ENCODE assay signal across 9 mouse cellular contexts in genomic region chr5:136102099-136102820, GRCm38 (mm10). TPM values are rescaled to one million over a fixed set of nuclear protein-coding genes. Genes with fewer than 3 reads are reported as not detected.
DNase-seq lines count a peak whose midpoint lies in the region; ATAC-seq and TF ChIP-seq lines count a peak whose summit lies in the region.
"Had no signal": no experiment of that assay in that cellular context is flagged by ENCODE, and none has a peak within 500 bp of the region (broad histone marks: within the 10 kb centered on the region; RNA-seq: fewer than 3 reads in every experiment).

No protein-coding gene starts in this region.

- peak overlapping the region; percentile 8 to 56; a peak in 3 of 4 replicates for H3K4me3 ChIP-seq in ES-E14 (ENCODE audit: insufficient read depth in 1 of 2, low read depth in 1 of 2, low read length in 2 of 2, poor library complexity in 1 of 2, severe bottlenecking in 1 of 2)
- H3K4me3 ChIP-seq in forebrain, embryonic 15.5 days, result peak overlapping the region; percentile 46
- peak overlapping the region; percentile 30 for H3K4me3 ChIP-seq in hindbrain, embryonic 14.5 days (replicated peaks; ENCODE audit: low read length)

- H3K27ac ChIP-seq in ES-E14 (ENCODE audit: insufficient read depth, low read depth, low read length, poor library complexity, severe bottlenecking), result no peak overlapping the region
- H3K27ac ChIP-seq in forebrain, embryonic 15.5 days (replicated peaks), result no peak overlapping the region
- H3K27ac ChIP-seq in hindbrain, embryonic 14.5 days, result no peak overlapping the region

- no peaks in the 10 kb centered on the region for H3K9me3 ChIP-seq in ES-E14 (ENCODE audit: control insufficient read depth, insufficient read depth, low read depth, low read length)
- H3K9me3 ChIP-seq in forebrain, embryonic 15.5 days, result no peaks in the 10 kb centered on the region
- H3K9me3 ChIP-seq in hindbrain, embryonic 14.5 days (ENCODE audit: control insufficient read depth, low read length), result no peaks in the 10 kb centered on the region

- H3K4me2 ChIP-seq in forebrain, embryonic 15.5 days (replicated peaks), result peak overlapping the region; percentile 82
- peak overlapping the region; percentile 58 for H3K4me2 ChIP-seq in hindbrain, embryonic 14.5 days (replicated peaks)

- peak; percentile 91 for ATAC-seq in forebrain, embryonic 15.5 days (replicated peaks)
- peak; percentile 84 for ATAC-seq in hindbrain, embryonic 14.5 days (ENCODE audit: low FRiP score)

- peak overlapping the region; percentile 73 for H3K9ac ChIP-seq in ES-E14 (ENCODE audit: insufficient read depth, low read depth, low read length, poor library complexity, severe bottlenecking)
- H3K9ac ChIP-seq in forebrain, embryonic 15.5 days (replicated peaks), result peak overlapping the region; percentile 49
- H3K9ac ChIP-seq in hindbrain, embryonic 14.5 days, result peak overlapping the region; percentile 53

- no peaks in the 10 kb centered on the region for H3K36me3 ChIP-seq in ES-E14 (ENCODE audit: control insufficient read depth, insufficient read depth, low read length, poor library complexity, severe bottlenecking)
- no peaks in the 10 kb centered on the region for H3K36me3 ChIP-seq in forebrain, embryonic 15.5 days
- no peaks in the 10 kb centered on the region for H3K36me3 ChIP-seq in hindbrain, embryonic 14.5 days (replicated peaks; ENCODE audit: control insufficient read depth, insufficient read depth)

- in situ Hi-C loops in ES-E14 (cut with MboI; ENCODE audit: low sequenced_read_pairs in 2 of 2, unreplicated experiment in 2 of 2), result no loop called here

- peaks cover 0 to 34% of the 10 kb centered on the region in 2 experiments; a peak in 3 of 4 replicates for H3K4me1 ChIP-seq in ES-E14 (ENCODE audit: control insufficient read depth in 2 of 2, insufficient read depth in 2 of 2, low read length in 2 of 2, poor library complexity in 1 of 2)
- peaks cover 9% of the 10 kb centered on the region for H3K4me1 ChIP-seq in forebrain, embryonic 15.5 days
- H3K4me1 ChIP-seq in hindbrain, embryonic 14.5 days (replicated peaks; ENCODE audit: control insufficient read depth, insufficient read depth, low read length), result no peaks in the 10 kb centered on the region; the same call in 1 of the 2 replicates

- no peaks in the 10 kb centered on the region for H3K27me3 ChIP-seq in forebrain, embryonic 15.5 days
- no peaks in the 10 kb centered on the region for H3K27me3 ChIP-seq in hindbrain, embryonic 14.5 days (ENCODE audit: control insufficient read depth, insufficient read depth, low read length)

- peak; percentile 79 for DNase-seq in ES-E14 (ENCODE audit: low read depth, low spot score)
- peak; percentile 78 for DNase-seq in cerebellum, adult 11-12 months
- DNase-seq in hindbrain, embryonic 14.5 days (ENCODE audit: low spot score), result peak; percentile 90
- peak; percentile 71 to 80 for DNase-seq in left cerebral cortex, adult 18-20 months (ENCODE audit: low spot score in 2 of 2)
- peak; percentile 79 for DNase-seq in lung, postnatal 36 days
- peak; percentile 69 for DNase-seq in retina, postnatal 7 days (ENCODE audit: low read depth, low spot score)
- DNase-seq in thymus, postnatal 4 days, result peak; percentile 87

- WGBS in forebrain, embryonic 15.5 days, result 5% methylated on average over 41 of the region's 41 CpGs
- 9% methylated on average over 41 of the region's 41 CpGs for WGBS in hindbrain, embryonic 14.5 days

TF ChIP-seq in ES-E14, 5 proteins besides CTCF, POLR2A, EP300 and RAD21:
- TF ChIP-seq HCFC1 (IDR thresholded peaks at IDR 0.05; ENCODE audit: borderline replicate concordance, insufficient read depth, low read length), result peak; percentile 43; the same call in 1 of the 2 replicates
- TF ChIP-seq ZC3H11A (IDR thresholded peaks at IDR 0.05; ENCODE audit: borderline replicate concordance, low read depth, low read length), result no peak
- peak; percentile 26; the same call in 1 of the 2 replicates for TF ChIP-seq ZNF384 (IDR thresholded peaks at IDR 0.05; ENCODE audit: low read depth, low read length)
- TF ChIP-seq CHD2 (IDR thresholded peaks at IDR 0.05; ENCODE audit: low read depth, low read length), result no peak
- TF ChIP-seq MAFK (IDR thresholded peaks at IDR 0.05; ENCODE audit: insufficient read depth, low read depth, low read length), result peak; percentile 75; the same call in 1 of the 2 replicates
TF ChIP-seq in ES-E14: peak in this region for 3.

RNA-seq across cellular contexts. Expression of gene Polr2j, which starts 14.2 kb away (rescaled TPM):
- total RNA-seq in ES-E14 (2012; rRNA removed), result 168 and 195 TPM in 2 replicates
- 230 and 234 TPM in 2 replicates for polyA plus RNA-seq in forebrain, embryonic 15.5 days (2015; fragmentation: Nextera tagmentation; extraction: Ambion mirVana)
- polyA plus RNA-seq in hindbrain, embryonic 14.5 days (2014; fragmentation: Nextera tagmentation; extraction: Ambion mirVana), result 209 and 235 TPM in 2 replicates
- 10 to 100 TPM; 74.9 to 75.7 TPM for total RNA-seq in left cerebral cortex, adult 18-20 months (2021)

RNA-seq across cellular contexts. Expression of gene Rasa4, which starts 18.5 kb away (rescaled TPM):
- total RNA-seq in ES-E14 (2012; rRNA removed), result 17.4 and 21.7 TPM in 2 replicates
- polyA plus RNA-seq in forebrain, embryonic 15.5 days (2015; fragmentation: Nextera tagmentation; extraction: Ambion mirVana), result 6.0 and 6.3 TPM in 2 replicates
- 13.6 and 15.0 TPM in 2 replicates for polyA plus RNA-seq in hindbrain, embryonic 14.5 days (2014; fragmentation: Nextera tagmentation; extraction: Ambion mirVana)
- total RNA-seq in left cerebral cortex, adult 18-20 months (2021), result 10 to 100 TPM in 1 of 2 experiments, 1 to 10 TPM in 1; 4.8 to 10.3 TPM

RNA-seq across cellular contexts. Expression of gene Lrwd1, which starts 33.6 kb away (rescaled TPM):
- total RNA-seq in ES-E14 (2012; rRNA removed), result 74.7 and 89.7 TPM in 2 replicates
- 36.8 and 36.9 TPM in 2 replicates for polyA plus RNA-seq in forebrain, embryonic 15.5 days (2015; fragmentation: Nextera tagmentation; extraction: Ambion mirVana)
- 18.2 and 20.5 TPM in 2 replicates for polyA plus RNA-seq in hindbrain, embryonic 14.5 days (2014; fragmentation: Nextera tagmentation; extraction: Ambion mirVana)
- total RNA-seq in left cerebral cortex, adult 18-20 months (2021), result 10 to 100 TPM; 13.8 to 16.2 TPM

RNA-seq across cellular contexts. Expression of gene Alkbh4, which starts 33.7 kb away (rescaled TPM):
- 11.3 and 13.3 TPM in 2 replicates for total RNA-seq in ES-E14 (2012; rRNA removed)
- 18.4 and 19.5 TPM in 2 replicates for polyA plus RNA-seq in forebrain, embryonic 15.5 days (2015; fragmentation: Nextera tagmentation; extraction: Ambion mirVana)
- 16.7 and 17.1 TPM in 2 replicates for polyA plus RNA-seq in hindbrain, embryonic 14.5 days (2014; fragmentation: Nextera tagmentation; extraction: Ambion mirVana)
- total RNA-seq in left cerebral cortex, adult 18-20 months (2021), result 1 to 10 TPM; 9.0 to 9.5 TPM

RNA-seq across cellular contexts. Expression of gene Upk3bl, which starts 48.0 kb away (rescaled TPM):
- 2.2 and 5.1 TPM in 2 replicates for total RNA-seq in ES-E14 (2012; rRNA removed)
- polyA plus RNA-seq in forebrain, embryonic 15.5 days (2015; fragmentation: Nextera tagmentation; extraction: Ambion mirVana), result not detected in 2 replicates
- not detected in 2 replicates for polyA plus RNA-seq in hindbrain, embryonic 14.5 days (2014; fragmentation: Nextera tagmentation; extraction: Ambion mirVana)
- under 1 TPM in 1 of 2 experiments, not detected in 1; 0.75 TPM for total RNA-seq in left cerebral cortex, adult 18-20 months (2021)
- total RNA-seq: gastrocnemius, adult 8-10 months had no signal
